ENCODE assay signal across 14 mouse cellular contexts in the genomic region with DNA sequence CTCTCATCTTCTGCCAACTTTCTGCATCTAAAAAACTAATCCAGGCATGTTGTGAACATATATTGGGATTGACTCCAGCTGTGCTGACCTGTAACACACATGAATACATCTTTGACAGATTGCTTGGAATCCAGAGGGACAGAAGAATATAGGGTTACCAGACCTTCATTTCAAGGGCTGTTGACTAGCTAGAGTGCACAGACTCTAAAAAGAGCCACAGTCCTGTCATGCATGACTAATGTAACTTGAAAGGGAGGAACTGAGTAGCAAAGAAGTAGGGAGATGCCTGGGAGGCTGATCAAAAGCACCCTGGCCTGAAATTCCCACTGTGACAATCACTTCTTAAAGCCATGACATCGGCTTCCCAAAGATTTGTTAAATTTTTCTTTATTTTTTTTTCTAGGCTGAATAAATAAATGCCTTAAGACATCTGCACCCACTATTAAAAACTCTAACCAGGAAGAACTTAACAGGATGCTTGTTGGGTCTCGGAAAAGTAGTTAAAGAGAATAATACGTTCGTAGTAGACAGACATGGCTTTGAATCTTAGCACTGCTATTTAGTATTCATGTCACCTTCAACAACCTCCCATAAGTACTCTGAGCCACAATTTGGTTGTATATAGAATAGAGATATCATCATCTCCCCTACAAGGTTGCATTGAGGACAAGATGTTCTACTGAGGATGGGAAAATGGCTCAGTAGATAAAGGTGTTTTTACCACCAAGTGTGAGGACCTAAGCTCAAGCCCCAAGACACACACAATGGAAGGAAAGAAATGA.
A peak's percentile ranks its signal among the peaks of the same experiment; 100 is the strongest.
DNase-seq lines count a peak whose midpoint lies in the region; ATAC-seq and TF ChIP-seq lines count a peak whose summit lies in the region.
"Had no signal": no experiment of that assay in that cellular context is flagged by ENCODE, and none has a peak within 500 bp of the region (broad histone marks: within the 10 kb centered on the region; RNA-seq: fewer than 3 reads in every experiment).

No protein-coding gene starts in this region.

- no peak for DNase-seq in kidney, postnatal 25 days
- DNase-seq in brain, embryonic 14.5 days (ENCODE audit: low read depth) = peak; percentile 72
- no peak for DNase-seq in spleen, postnatal 4 days (ENCODE audit: low spot score in 2 of 2)
- no peak for DNase-seq in heart, adult 2 months
- DNase-seq: cerebellum, adult 18-20 months; kidney, adult 8-10 months; right cerebral cortex, postnatal 4 days; thymus, postnatal 25 days had no signal

- TF ChIP-seq EP300 in heart, adult 2 months (IDR thresholded peaks at IDR 0.05; ENCODE audit: insufficient read depth, low read depth, low read length) = no peak

- no peaks in the 10 kb centered on the region for H3K79me2 ChIP-seq in heart, adult 2 months (replicated peaks; ENCODE audit: control insufficient read depth, insufficient read depth, low read length)

- no peak overlapping the region for H3K4me2 ChIP-seq in kidney, embryonic 16.5 days (replicated peaks; ENCODE audit: low read depth, low read length)
- H3K4me2 ChIP-seq in embryonic facial prominence, embryonic 13.5 days = no peak overlapping the region
- no peak overlapping the region for H3K4me2 ChIP-seq in midbrain, embryonic 12.5 days (replicated peaks)
- H3K4me2 ChIP-seq: heart, embryonic 13.5 days; hindbrain, embryonic 15.5 days; stomach, embryonic 15.5 days had no signal

- no peak overlapping the region for H3K4me3 ChIP-seq in kidney, embryonic 16.5 days (ENCODE audit: low read length)
- H3K4me3 ChIP-seq in embryonic facial prominence, embryonic 13.5 days = no peak overlapping the region
- H3K4me3 ChIP-seq in midbrain, embryonic 12.5 days = no peak overlapping the region
- no peak overlapping the region for H3K4me3 ChIP-seq in heart, adult 2 months
- H3K4me3 ChIP-seq: heart, embryonic 13.5 days; hindbrain, embryonic 15.5 days; stomach, embryonic 15.5 days had no signal

- no peak for TF ChIP-seq CTCF in brain, embryonic 14.5 days (IDR thresholded peaks at IDR 0.05; ENCODE audit: borderline replicate concordance, extremely low read depth, insufficient read depth, insufficient read length)
- no peak for TF ChIP-seq CTCF in heart, adult 2 months (IDR thresholded peaks at IDR 0.05)

- H3K4me1 ChIP-seq in kidney, embryonic 16.5 days (ENCODE audit: insufficient read depth, low read length) = 0 out of 2 replicates have a peak, but pooled peaks cover 3% of the 10 kb centered on the region
- no peaks in the 10 kb centered on the region for H3K4me1 ChIP-seq in embryonic facial prominence, embryonic 13.5 days
- 0 out of 2 replicates have a peak, but pooled peaks cover 3% of the 10 kb centered on the region for H3K4me1 ChIP-seq in midbrain, embryonic 12.5 days
- H3K4me1 ChIP-seq in heart, adult 2 months (ENCODE audit: control insufficient read depth, insufficient read depth, low read length) = no peaks in the 10 kb centered on the region
- H3K4me1 ChIP-seq: heart, embryonic 13.5 days; hindbrain, embryonic 15.5 days; stomach, embryonic 15.5 days had no signal

- no peak for TF ChIP-seq POLR2A in brain, embryonic 14.5 days (IDR thresholded peaks at IDR 0.05; ENCODE audit: borderline replicate concordance, extremely low read depth, insufficient read depth, insufficient read length, poor library complexity, severe bottlenecking)
- no peak for TF ChIP-seq POLR2A in heart, adult 2 months (IDR thresholded peaks at IDR 0.05; ENCODE audit: insufficient read depth, low read depth, low read length)

- peak; percentile 97 for ATAC-seq in kidney, embryonic 16.5 days (ENCODE audit: low FRiP score, low TSS enrichment)
- 0 out of 2 replicates have a peak, but pooled peaks have one; percentile 52 for ATAC-seq in embryonic facial prominence, embryonic 13.5 days (ENCODE audit: insufficient number of reproducible peaks, insufficient read depth, low FRiP score, low TSS enrichment, low read depth)
- peak; percentile 68 for ATAC-seq in midbrain, embryonic 12.5 days (ENCODE audit: low FRiP score, low read depth)

- H3K27me3 ChIP-seq in kidney, embryonic 16.5 days (ENCODE audit: insufficient read depth, low read length) = no peaks in the 10 kb centered on the region
- H3K27me3 ChIP-seq in embryonic facial prominence, embryonic 13.5 days = peaks cover 2% of the 10 kb centered on the region; the same call in 1 of the 2 replicates
- peaks cover 3% of the 10 kb centered on the region; the same call in 1 of the 2 replicates for H3K27me3 ChIP-seq in midbrain, embryonic 12.5 days
- H3K27me3 ChIP-seq in heart, adult 2 months (ENCODE audit: control insufficient read depth, insufficient read depth, low read length) = no peaks in the 10 kb centered on the region
- H3K27me3 ChIP-seq: heart, embryonic 13.5 days; hindbrain, embryonic 15.5 days; stomach, embryonic 15.5 days had no signal

- no peak overlapping the region for H3K27ac ChIP-seq in kidney, embryonic 16.5 days (ENCODE audit: low read length)
- H3K27ac ChIP-seq in embryonic facial prominence, embryonic 13.5 days = no peak overlapping the region
- no peak overlapping the region for H3K27ac ChIP-seq in midbrain, embryonic 12.5 days (replicated peaks)
- H3K27ac ChIP-seq in heart, adult 2 months = no peak overlapping the region
- H3K27ac ChIP-seq: heart, embryonic 13.5 days; hindbrain, embryonic 15.5 days; stomach, embryonic 15.5 days had no signal

- no peaks in the 10 kb centered on the region for H3K36me3 ChIP-seq in kidney, embryonic 16.5 days (ENCODE audit: insufficient read depth, low read length)
- no peaks in the 10 kb centered on the region for H3K36me3 ChIP-seq in embryonic facial prominence, embryonic 13.5 days
- H3K36me3 ChIP-seq in midbrain, embryonic 12.5 days = no peaks in the 10 kb centered on the region
- no peaks in the 10 kb centered on the region for H3K36me3 ChIP-seq in heart, adult 2 months (ENCODE audit: control insufficient read depth, insufficient read depth, low read length)
- H3K36me3 ChIP-seq: heart, embryonic 13.5 days; hindbrain, embryonic 15.5 days; stomach, embryonic 15.5 days had no signal

- WGBS in kidney, embryonic 16.5 days = 38% methylated on average over 4 of the region's 4 CpGs
- WGBS in embryonic facial prominence, embryonic 13.5 days = 39% methylated on average over 4 of the region's 4 CpGs
- 32% methylated on average over 4 of the region's 4 CpGs for WGBS in midbrain, embryonic 12.5 days
- WGBS in heart, adult 2 months = 67% methylated on average over 4 of the region's 4 CpGs

- H3K9ac ChIP-seq in kidney, embryonic 16.5 days (replicated peaks; ENCODE audit: low read length) = no peak overlapping the region
- H3K9ac ChIP-seq in embryonic facial prominence, embryonic 13.5 days = no peak overlapping the region
- no peak overlapping the region for H3K9ac ChIP-seq in midbrain, embryonic 12.5 days (replicated peaks)
- H3K9ac ChIP-seq in heart, adult 2 months (ENCODE audit: low read depth, low read length) = no peak overlapping the region
- H3K9ac ChIP-seq: heart, embryonic 13.5 days; hindbrain, embryonic 15.5 days; stomach, embryonic 15.5 days had no signal

- intact Hi-C loops in heart, adult 2 months (cut with DNase I) = no loop called here

- no peaks in the 10 kb centered on the region for H3K9me3 ChIP-seq in kidney, embryonic 16.5 days (ENCODE audit: low read length)
- no peaks in the 10 kb centered on the region for H3K9me3 ChIP-seq in embryonic facial prominence, embryonic 13.5 days
- H3K9me3 ChIP-seq in midbrain, embryonic 12.5 days = no peaks in the 10 kb centered on the region
- H3K9me3 ChIP-seq: heart, embryonic 13.5 days; hindbrain, embryonic 15.5 days; stomach, embryonic 15.5 days had no signal
